Mouse (Mus musculus): ENCODE data around the gene Tigd3.
A peak's percentile ranks its signal among the peaks of the same experiment; 100 is the strongest.
"Not testable (repeated sequence)": the region's sequence is repeated elsewhere in the genome, so short reads cannot be mapped to it uniquely, and the experiment has no call there.

The Tigd3 gene

GRCm38 (mm10) chr19:5921715-5922114, 27.8 kb upstream of the Tigd3 start:
- DNase-seq = no peak

GRCm38 (mm10) chr19:5913007-5913719, 19.2 kb upstream of the Tigd3 start, which contains the start of gene Dpf2:
Gene Dpf2, minus strand, starts transcription at chr19:5913010.
- DNase-seq = no peak

- peak; percentile 99 for DNase-seq
These were observed 18.4 kb upstream of the Tigd3 start for GRCm38 (mm10) chr19:5912103-5913006.

DNA sequence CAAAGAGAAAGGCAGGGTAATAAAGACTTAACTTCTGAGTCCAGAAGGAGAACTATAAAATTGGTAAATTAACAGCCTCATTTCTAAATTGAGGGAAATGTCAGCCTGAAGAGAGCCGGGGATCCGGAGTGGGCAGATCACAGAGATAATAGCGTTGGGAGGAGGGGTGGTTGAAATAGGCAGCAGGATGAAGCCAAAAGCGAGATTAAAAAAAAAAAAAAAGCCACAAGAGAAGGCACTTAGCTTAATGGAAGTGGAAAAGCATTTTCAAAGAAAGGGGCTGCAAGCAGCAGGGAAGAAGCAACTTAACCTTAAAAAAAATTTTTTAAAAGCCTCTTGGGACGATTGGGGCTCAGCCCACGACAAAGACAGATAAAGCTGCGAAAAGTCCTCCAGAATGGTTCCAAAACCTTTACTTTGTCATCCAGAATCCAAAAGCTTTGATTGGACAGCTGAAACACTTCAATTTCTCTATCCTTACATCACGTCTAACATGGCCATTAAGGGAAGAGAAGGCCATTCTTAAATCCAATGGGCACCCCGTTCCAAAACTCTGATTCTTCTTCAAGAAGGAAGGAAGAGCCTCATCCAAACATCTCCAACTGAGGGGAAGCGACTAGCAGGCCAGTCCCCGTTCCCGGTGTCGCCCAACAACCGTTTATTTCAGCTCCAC, 17.6 kb upstream of the Tigd3 start:
- no peak for DNase-seq

DNA sequence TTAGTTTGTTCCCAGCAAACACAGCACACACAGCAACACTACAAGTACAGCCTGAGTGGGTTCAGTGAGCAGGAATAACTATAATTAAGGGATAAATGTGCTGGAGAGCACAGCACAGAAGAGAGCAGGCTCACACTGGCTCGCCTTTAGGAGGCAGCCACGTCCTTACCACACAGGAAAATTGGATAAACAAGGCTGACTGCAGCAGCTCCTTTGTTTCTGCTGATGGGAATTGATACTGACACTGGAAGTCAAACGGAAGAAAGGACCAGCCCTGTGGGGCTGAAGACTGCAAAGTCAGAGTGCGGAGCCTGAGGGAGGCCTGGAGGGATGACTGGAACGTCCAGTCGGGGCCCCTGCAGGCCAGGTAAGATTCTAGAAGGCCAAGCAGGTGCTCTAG, 16.3 kb upstream of the Tigd3 start:
- DNase-seq = no peak

DNA sequence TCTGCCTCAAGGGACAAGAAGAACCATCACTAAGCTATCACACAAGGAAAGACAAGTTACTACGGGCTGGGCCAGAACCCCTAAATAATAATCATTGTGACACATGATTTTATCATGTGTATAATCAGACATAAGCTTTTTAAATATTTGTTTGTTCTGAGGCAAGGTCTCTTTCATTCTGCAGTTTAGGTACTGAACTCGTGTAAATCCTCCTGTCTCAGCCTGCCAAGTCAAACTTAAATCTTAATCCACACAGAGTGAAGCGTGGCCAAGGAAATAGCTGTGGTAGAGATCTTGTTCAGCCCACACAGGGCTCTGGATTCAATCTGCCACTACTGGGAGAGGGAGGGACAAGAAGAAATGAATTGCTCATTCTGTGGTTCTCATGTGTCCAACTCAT, 13.3 kb upstream of the Tigd3 start:
- DNase-seq = no peak

DNA sequence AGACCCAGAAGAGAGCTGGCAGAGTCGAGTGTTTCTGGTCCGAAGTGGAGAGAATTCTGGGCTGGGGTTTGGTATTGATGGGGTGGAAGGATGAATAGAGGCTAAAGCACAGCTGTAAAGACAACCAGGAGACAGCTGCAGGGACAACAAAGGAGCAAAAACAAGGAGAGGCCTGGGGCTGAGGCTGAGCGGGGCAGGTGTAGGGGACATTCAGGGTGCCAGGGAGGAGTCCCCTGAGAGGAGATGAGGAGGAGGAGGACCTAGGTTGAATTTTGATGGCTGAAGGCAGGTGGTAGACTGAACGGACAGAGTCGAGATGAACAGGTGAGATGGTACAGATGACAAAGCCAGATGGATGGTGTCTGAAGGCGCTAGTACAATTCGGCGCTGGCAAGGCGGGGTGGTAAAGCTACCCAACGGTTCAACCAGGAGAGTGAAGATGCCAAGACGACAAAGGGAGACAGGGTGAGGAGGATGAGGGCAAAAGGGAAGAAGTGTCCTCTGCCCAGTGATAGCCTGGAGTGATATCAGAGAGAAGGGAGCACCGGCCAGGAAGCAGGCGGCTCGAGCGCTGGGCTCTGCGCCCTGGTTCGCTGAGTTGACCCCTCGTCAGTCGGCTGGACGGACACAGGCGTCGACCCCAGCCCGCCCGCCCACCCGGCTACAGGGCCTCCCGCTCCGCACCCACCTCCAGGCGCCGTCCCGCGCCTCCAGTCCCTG, 507 bp downstream of the Tigd3 start:
- peak; percentile 30 for DNase-seq

DNA sequence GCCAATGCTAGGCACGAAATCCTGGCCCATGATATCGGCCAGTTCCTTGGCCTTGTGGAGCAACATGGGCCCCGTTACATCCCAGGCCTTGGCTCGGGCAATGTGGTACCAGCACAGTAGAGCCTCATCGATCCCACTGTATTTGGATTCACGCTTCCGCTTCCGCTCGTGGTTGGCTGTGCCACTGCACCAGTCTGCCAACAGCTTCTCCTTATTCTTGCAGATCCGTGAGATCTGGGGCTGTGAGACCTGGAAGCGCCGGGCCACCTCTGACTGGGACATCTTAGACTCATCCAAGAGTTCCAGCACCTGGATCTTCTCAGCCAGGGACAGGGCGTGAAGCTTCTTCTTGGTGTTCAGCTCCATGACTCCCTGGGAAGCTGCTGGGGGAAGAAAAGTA, 1.2 kb downstream of the Tigd3 start:
- DNase-seq = no peak

DNA sequence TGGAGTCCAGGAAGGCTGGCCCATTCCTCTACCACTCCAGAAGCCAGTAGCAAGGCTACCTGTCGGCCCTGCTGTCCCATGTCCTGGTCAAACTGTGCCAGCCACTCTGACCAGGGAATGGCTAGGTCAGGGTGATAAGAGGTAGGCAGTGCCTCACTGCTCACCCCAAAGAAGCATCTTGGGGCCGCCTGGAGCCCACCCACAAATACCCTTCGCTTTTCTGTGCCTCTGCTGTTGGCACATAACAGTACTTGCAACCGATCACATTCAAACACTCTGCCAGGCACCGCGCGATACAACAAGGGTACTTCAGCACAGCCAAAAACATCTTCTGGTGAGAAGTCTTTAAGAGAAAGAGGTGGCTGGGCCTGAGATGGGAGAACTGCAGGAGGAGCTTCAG, 1.7 kb downstream of the Tigd3 start:
- no peak for DNase-seq

GRCm38 (mm10) chr19:5891521-5892258, 2.3 kb downstream of the Tigd3 start:
- DNase-seq = no peak

GRCm38 (mm10) chr19:5889211-5889610, 4.7 kb downstream of the Tigd3 start:
- no peak for DNase-seq

DNA sequence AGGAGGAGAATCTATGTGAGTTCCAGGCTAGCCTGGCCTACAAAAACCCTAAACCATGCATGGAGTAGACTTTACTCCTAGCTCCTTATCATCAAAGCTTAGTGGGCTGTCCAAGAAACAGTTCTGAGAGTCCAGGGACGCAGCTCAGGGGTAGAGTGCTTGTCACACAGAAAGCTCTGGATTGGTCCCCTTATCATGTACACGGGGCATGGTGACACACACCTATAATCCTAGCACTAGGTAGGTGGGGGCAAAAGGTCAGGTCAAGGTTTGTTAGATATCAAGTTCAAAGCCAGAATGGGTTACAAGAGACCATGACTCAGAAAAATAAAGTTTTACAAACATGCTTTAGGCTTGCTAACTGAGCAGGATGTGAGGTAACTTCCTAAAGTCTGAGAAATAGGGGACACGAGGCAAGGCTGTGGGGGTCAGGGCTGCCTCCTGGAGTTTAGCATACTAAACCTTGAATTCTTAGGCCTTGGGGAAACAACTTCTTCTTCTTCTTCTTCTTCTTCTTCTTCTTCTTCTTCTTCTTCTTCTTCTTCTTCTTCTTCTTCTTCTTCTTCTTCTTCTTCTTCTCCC, 6.6 kb downstream of the Tigd3 start:
- DNase-seq = no peak

GRCm38 (mm10) chr19:5885838-5886237, 8.1 kb downstream of the Tigd3 start:
- DNase-seq = peak; percentile 32

- DNase-seq = no peak
These were observed 10.0 kb downstream of the Tigd3 start for GRCm38 (mm10) chr19:5883935-5884334.

- not testable (repeated sequence) for DNase-seq
These were observed 11.9 kb downstream of the Tigd3 start for GRCm38 (mm10) chr19:5882079-5882478.

- DNase-seq = no peak
These were observed 12.8 kb downstream of the Tigd3 start for GRCm38 (mm10) chr19:5881155-5881554.

GRCm38 (mm10) chr19:5879735-5880134, 14.2 kb downstream of the Tigd3 start:
- DNase-seq = no peak

GRCm38 (mm10) chr19:5878916-5879315, 15.0 kb downstream of the Tigd3 start:
- DNase-seq = no peak

DNA sequence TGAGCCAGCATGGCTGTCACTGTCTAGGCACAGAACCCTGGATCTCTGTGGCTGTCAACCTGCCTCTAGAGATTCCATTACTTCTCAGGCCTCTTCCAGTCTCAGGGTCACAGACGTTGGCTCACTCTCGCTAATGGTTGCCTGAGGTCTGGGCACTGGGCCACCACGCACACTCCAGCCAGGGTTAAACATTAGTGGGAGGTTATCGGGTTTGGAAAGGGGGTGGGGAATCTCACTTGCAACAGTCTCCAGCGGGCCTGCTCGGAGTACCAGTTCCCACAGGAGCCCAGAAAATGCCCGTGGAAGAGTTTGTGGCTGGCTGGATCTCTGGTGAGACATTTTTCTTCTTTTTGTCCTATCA, 15.6 kb downstream of the Tigd3 start:
- DNase-seq = no peak

DNA sequence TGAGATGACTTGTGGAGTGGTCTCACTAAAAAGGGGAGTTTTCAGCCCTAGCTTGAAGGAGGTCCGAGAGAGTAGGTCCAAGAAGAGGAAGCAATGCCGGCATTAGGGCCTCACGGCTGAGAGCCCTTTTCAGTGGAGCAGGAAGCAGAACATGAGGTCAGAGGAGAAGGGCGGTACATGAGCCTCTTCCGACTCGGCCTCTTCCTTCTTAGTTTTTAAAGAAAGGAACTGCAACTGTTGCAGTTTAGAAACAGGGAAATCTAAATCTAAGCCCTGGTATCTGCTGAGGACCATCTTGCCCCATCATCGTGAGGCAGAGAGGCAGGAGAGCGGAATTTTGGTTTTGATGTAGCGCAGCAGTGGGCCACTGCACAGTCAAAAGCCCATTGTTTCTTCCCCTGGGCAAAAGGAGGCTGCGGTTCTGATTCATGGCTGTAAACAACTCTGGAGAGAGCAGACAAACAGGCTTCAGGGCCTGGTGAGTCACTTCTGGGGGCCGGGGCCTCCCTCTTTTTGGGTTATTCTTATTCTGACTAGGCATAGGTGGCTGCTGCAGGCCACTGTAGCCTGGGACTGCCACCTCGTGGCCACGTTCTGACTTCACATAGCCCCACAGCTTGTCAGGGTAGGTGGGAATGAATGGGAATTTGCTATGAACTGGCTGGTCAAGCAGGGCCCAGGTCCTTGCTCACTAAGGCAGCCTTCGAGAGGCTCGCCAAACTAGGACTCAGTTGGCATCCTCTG, 16.2 kb downstream of the Tigd3 start, which contains the start of gene Slc25a45:
Gene Slc25a45, plus strand, starts transcription at position 191 of the 744 bp plus-strand sequence.
- peak; percentile 84 for DNase-seq

DNA sequence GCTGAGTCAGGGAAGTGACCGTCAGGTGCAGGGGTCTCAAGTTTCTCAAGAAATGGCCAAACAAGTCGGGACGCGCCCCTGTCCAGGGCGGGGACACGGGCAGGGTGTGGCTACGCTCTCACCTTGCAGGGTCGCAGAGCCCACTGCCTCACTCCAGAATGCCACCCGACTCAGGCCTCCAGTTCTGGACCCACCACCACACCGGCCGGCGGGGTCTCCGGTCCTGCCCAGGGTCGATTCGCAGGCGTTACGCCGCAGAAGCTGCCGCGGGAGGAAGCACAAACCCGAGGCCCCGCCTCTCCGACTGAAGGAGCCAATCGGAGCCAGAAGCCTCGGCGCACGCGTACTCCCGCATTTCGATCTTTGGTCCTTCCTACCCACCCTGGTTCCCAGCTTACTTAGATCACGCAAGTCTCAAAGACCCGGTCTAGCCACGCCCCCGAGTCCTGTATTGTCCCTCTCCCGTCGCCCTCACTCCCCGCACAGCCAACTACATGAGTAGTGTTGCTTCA, 18.9 kb downstream of the Tigd3 start, which contains the start of gene Frmd8:
Gene Frmd8, minus strand, starts transcription at position 306 of the 512 bp plus-strand sequence.
- peak; percentile 97 for DNase-seq
